Mouse (Mus musculus): Measurements from ENCODE around the gene Galnt7. TPM values are rescaled to one million over a fixed set of nuclear protein-coding genes. Genes with fewer than 3 reads are reported as not detected.
A peak's percentile ranks its signal among the peaks of the same experiment; 100 is the strongest.

Gene Galnt7
- polyA plus RNA-seq (2012; rRNA removed) = 6.8 and 8.9 TPM in 2 replicates

DNA sequence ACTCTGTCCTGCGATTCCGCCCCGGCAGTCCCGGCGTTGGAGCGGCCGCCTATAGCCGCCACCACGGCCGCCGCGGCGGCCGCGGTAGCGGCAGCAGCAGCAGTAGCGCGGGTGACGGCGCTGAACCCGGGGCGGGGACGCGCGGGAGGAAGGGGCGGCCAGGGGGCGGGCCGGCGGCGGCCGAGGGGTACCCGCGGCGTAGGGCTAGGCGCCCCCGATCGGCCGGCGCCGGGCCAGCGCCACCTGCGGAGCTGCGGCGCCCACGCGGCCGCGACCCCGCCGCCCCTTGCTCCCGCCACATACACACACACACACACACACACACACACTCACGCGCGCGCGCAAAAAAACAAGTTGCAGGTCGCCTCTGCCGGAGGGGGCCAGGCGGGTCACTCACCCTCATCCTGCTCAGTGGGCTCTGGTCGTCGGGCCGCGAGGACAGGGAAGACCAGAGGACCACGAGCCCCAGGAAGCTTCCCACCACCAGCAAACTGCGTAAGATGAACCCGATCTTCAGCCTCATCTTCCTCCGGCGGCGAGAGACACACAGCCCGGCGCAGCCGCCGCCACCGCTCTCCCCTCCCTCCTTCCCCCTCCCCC, at the start of gene Galnt7:
TSS of gene Galnt7 (minus strand) at position 577 of the 600 bp plus-strand sequence.
- peak in 1 of 2 experiments; percentile 38 for DNase-seq (ENCODE audit: extremely low spot score in 1 of 2, low spot score in 1 of 2)

DNA sequence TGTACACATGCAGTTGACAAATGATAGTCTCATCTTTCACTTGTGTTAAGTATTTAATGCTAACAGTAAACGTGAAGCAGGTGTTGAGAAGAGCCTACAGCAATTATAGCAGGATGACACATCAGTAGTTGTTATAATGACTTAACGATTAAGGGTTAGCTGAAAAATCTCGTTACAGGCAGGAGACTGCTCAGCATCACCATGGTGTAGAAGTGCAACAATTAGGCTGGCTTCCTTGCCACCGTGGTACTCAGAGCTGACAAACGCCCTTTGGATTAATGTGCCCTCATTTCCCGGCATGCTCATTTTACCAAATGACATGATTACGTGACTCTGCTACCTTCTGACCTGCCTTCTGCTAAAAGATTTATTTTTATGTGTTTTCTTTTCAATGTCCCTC, 35.8 kb upstream of the Galnt7 start:
- no peak for DNase-seq (ENCODE audit: extremely low spot score in 1 of 2, low spot score in 1 of 2)

- DNase-seq (ENCODE audit: extremely low spot score in 1 of 2, low spot score in 1 of 2) = no peak
These were observed 33.0 kb upstream of the Galnt7 start for GRCm38 (mm10) chr8:57685803-57686202.

DNA sequence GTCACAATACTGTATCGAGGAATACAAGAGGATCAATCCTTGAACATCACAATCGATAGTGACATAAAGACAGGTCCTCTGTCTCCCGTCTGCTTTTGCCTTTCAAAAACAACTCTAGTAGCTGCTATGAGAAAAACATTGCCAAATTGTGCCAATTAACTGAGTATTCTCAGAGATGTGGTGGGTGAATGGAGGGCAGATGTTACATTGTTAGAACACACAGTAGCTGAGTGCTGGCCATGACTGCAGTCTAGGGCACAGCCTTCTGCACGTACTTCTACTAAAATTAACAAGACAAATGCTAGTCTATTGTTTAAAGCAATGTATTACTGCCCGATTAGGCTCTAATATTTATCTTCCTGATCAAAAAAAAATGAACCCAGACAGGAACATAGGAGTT, 27.2 kb upstream of the Galnt7 start:
- no peak for DNase-seq (ENCODE audit: extremely low spot score in 1 of 2, low spot score in 1 of 2)

GRCm38 (mm10) chr8:57664121-57664520, 11.3 kb upstream of the Galnt7 start:
- no peak for DNase-seq (ENCODE audit: extremely low spot score in 1 of 2, low spot score in 1 of 2)

GRCm38 (mm10) chr8:57660019-57660418, 7.2 kb upstream of the Galnt7 start:
- DNase-seq (ENCODE audit: extremely low spot score in 1 of 2, low spot score in 1 of 2) = no peak

DNA sequence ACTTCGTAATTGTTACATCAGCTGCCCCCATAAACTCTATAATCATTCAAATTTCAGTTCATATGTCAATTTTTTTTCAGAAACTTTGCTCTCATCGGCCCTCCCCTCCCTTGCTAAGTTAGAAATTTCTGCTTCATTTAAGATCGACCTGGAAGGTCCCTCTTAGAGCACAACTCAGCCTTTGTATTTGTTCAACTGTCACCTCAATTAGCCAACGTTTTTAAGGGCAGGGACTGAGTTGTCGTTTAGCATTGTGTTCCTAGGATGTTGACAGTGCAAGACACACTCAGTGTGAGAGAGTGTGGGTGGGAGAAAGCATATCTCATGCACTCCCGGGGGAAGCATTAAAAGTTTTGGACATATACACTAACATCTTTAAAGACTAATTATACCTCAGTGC, 3.6 kb upstream of the Galnt7 start:
- no peak for DNase-seq (ENCODE audit: extremely low spot score in 1 of 2, low spot score in 1 of 2)

- DNase-seq (ENCODE audit: extremely low spot score in 1 of 2, low spot score in 1 of 2) = no peak
These were observed 1.3 kb upstream of the Galnt7 start for GRCm38 (mm10) chr8:57654146-57654545.

DNA sequence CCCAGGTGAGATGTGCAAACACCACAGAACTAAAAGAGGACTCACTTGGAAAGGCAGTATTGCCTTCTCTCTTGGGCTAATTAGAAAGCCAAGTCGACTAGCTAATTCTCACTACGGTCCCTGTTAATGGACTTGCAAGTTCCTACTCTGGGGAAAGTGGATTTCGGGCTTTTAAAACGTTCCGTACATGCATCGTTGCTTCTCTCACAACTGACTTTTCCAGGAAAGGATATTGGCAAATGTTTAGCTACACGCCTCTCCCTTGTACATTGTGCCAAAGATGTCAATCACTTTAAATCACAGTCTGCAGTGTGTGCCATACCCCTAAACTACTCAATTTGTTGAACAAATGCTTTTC, 915 bp upstream of the Galnt7 start:
- DNase-seq (ENCODE audit: extremely low spot score in 1 of 2, low spot score in 1 of 2) = no peak

DNA sequence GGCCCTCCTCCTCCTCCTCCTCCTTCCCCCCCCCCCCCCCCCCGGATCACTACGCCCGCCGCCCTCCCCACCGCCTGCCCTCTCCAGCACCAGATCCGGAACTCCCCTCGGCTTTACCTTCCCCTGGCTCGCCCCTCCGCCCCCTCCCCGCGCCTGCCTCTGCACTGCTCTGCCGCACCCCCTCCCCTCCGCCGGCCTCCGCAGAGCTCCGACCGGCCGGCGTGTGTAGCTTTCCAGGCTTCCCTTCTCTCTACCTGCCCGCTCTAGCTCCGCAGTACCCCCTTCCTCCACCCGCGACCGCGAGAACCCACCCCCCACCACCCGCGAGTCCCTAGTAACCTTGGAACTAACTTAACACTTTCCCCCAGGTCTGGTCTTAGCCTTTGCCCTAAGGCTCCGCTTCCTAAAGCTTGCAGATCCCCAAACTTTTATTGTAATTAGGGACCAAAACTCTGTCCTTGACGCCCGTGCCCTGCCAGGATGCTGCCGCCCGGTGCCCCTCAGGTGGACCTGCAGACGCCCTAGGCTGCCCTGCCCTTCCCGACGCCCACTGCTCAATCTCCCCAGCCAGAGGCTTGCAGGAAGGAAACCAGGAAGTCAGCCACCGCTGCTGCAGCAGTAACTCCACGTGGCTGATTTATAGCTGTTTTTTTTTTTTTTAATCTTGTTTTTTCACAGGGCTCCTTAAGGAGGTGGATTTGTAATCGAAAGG, 380 bp upstream of the Galnt7 start:
- DNase-seq (ENCODE audit: extremely low spot score in 1 of 2, low spot score in 1 of 2) = no peak

- DNase-seq (ENCODE audit: extremely low spot score in 1 of 2, low spot score in 1 of 2) = peak in 1 of 2 experiments; percentile 64
These were observed 960 bp downstream of the Galnt7 start for GRCm38 (mm10) chr8:57651689-57652455.

- DNase-seq (ENCODE audit: extremely low spot score in 1 of 2, low spot score in 1 of 2) = no peak
These were observed 1.5 kb downstream of the Galnt7 start for GRCm38 (mm10) chr8:57651357-57651688.

DNA sequence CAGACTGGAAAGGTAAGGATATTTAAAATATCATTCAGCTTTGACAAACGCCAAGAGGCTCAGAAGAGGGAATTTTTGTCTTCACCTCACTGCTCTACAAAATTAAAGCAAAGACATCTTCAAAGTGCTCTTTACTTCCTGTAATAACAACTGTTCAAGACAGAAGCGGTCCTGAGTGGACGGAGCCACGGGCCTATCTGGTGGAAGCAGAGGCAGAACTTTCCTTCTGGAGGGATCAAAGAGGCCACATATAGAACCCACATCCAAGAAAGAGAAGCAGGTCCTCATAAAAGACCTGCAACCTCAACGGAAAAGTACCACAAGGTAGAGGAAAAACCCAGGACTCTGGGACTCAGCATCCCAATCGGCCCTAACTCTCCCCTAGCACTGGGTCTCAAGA, 2.6 kb downstream of the Galnt7 start:
- DNase-seq (ENCODE audit: extremely low spot score in 1 of 2, low spot score in 1 of 2) = no peak

DNA sequence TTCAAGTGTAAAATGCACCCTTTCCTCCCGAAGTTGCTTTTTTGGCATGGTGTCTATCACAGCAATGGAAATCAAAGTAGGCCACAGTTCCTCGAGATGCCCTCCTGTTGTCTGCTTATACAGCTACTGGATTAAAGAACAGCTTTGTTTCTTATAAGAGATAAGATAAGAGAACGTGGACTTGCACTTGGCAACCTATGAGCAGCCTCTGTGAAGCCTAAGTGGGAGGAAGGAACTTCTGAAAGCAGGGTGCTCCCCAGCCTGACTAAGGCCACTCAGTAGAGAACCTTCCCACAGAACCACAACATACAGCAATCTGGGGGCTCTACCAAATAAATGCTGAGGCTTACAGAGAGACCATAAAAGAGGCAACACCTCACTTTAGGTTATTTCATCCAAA, 5.3 kb downstream of the Galnt7 start:
- DNase-seq (ENCODE audit: extremely low spot score in 1 of 2, low spot score in 1 of 2) = no peak

DNA sequence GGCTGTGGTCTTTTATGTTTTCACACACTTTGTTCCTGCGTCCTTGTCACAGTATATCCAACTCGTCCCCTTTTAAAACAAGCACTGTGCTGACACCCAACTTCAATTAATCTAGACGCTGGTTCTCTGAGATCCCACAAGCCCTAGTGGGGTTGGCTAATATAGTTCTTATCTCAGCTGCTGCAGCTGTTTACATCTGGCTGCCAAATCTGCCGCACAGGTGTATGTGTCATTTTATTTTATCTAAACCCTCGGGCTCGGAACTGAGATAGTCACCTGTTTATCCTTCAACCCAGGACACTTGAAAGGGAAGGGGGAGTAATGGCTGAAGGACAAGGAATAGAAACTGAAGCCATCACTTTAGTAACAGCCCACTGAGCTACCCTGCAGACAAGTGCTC, 8.6 kb downstream of the Galnt7 start:
- DNase-seq (ENCODE audit: extremely low spot score in 1 of 2, low spot score in 1 of 2) = no peak

DNA sequence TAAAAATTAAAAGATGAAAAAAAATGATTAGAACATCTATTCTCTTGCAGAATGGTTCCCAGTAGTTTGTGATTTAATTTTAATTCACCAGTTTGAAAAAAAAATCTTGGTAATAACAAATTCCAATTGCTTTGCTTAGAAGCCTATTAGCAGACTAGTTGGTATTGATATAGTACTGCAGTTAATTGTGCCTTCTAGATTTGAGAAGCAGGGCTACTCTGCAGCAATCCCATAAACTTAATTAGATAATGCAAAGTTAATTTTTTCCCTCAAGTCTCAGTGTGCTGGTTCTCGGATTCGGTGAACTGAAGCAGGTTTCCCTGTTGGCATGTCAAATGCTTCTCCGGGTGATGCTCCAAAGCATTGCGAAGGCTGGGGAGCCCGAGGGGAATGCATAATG, 10.1 kb downstream of the Galnt7 start:
- DNase-seq (ENCODE audit: extremely low spot score in 1 of 2, low spot score in 1 of 2) = no peak

DNA sequence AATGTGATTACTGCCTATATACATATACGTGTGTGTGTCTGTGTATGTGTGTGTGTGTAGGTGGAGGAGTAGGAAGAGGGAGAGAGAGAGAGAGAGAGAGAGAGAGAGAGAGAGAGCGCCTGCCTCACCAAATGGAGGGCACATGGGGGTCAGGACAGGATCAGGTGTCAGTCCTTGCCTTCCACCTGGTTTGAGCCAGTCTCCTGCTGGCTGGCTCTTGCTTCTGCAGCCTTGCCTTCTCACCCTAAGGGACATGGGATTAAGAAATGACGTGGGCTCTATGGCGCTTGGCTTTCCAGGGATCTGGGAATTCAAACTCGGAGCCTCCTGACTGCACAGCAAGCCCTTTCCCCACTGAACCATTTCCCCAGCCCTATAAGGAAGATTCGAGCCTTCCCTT, 13.9 kb downstream of the Galnt7 start:
- no peak for DNase-seq (ENCODE audit: extremely low spot score in 1 of 2, low spot score in 1 of 2)

GRCm38 (mm10) chr8:57637599-57638280, 15.1 kb downstream of the Galnt7 start:
- DNase-seq (ENCODE audit: extremely low spot score in 1 of 2, low spot score in 1 of 2) = no peak

- no peak for DNase-seq (ENCODE audit: extremely low spot score in 1 of 2, low spot score in 1 of 2)
These were observed 16.1 kb downstream of the Galnt7 start for GRCm38 (mm10) chr8:57636698-57637097.

- no peak for DNase-seq (ENCODE audit: extremely low spot score in 1 of 2, low spot score in 1 of 2)
These were observed 16.6 kb downstream of the Galnt7 start for GRCm38 (mm10) chr8:57636281-57636680.

- DNase-seq (ENCODE audit: extremely low spot score in 1 of 2, low spot score in 1 of 2) = no peak
These were observed 21.1 kb downstream of the Galnt7 start for GRCm38 (mm10) chr8:57631780-57632179.
